Mouse (Mus musculus) ES-Bruce4 (cell line): ENCODE results near the gene Smyd2.

Source experiments
- CTCF ChIP-seq: IDR thresholded peaks from one replicate; pipeline ENCODE4 v1.8.1; 2011; ENCODE audit warnings: low read depth, low read length
- EP300 ChIP-seq: IDR thresholded peaks from 2 replicates; pipeline ENCODE4 v1.6.1; 2011; ENCODE audit warnings: low read depth, low read length; ENCODE audit not compliant: insufficient read depth
- POLR2A ChIP-seq: IDR thresholded peaks from one replicate; pipeline ENCODE4 v1.8.1; 2011; ENCODE audit warnings: low read length; ENCODE audit not compliant: insufficient read depth

GRCm38 (mm10) chr1:189872050-189872449, 50.1 kb downstream of the Smyd2 start:
- TF ChIP-seq CTCF (no peak), POLR2A (no peak), EP300 (no peak)
